Mouse (Mus musculus): ENCODE results near the gene Mpzl2.

- TF ChIP-seq POLR2A (IDR thresholded peaks at IDR 0.05; ENCODE audit: control insufficient read depth, low read depth, low read length) (no peak), CTCF (IDR thresholded peaks at IDR 0.05; ENCODE audit: control insufficient read depth, insufficient read depth, insufficient replicate concordance, low read depth, low read length) (no peak)
Observed at GRCm38 (mm10) chr9:45042947-45043346, 3.3 kb downstream of the Mpzl2 start.
